Mouse (Mus musculus) bone marrow macrophage, adult 2 months (primary cell): ENCODE measurements around the gene Rere.

Experiments
- CTCF ChIP-seq: IDR thresholded peaks from 2 replicates; pipeline ENCODE4 v1.5.1; 2012; ENCODE audit warnings: low read depth, mild to moderate bottlenecking, low read length, moderate library complexity
- POLR2A ChIP-seq: IDR thresholded peaks from 2 replicates; pipeline ENCODE4 v1.6.1; 2012; ENCODE audit warnings: mild to moderate bottlenecking, low read depth, low read length, borderline replicate concordance

DNA sequence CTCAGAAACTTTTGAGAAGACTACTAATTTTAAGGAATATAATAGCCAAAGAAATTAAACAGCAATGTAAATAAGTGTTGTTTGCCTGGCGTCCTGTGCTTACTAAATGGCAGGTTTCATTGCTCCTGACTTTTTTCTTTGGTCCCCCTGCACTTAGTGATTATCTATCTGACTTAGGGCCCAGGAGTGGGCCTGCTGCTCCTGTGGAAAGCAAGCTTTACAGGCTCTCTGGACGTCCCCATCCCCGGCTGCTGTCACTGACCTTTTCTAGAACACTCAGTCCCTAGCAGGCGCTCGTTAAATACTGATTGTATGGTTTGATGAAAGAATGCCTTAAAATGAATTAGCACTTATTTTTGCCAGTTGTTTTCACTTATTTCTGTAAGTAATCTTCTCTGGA, 179.6 kb downstream of the Rere start:
- TF ChIP-seq POLR2A (no peak), CTCF (no peak)
